Mouse (Mus musculus) splenic B cell, adult 2 months (primary cell): ENCODE measurements around the gene Slc39a11.
"Not testable (repeated sequence)": the region's sequence is repeated elsewhere in the genome, so short reads cannot be mapped to it uniquely, and the experiment has no call there.

Experiments
- DNase-seq: peaks from one replicate; pipeline ENCODE4 v3.0.0-alpha.2; 2011; ENCODE audit warnings: low read depth, low spot score
- H3K27me3 ChIP-seq: 2 replicates; pipeline ENCODE4 v1.6.1; 2012; ENCODE audit warnings: mild to moderate bottlenecking, low read length, moderate library complexity, mixed read lengths; ENCODE audit not compliant: control insufficient read depth, poor library complexity, insufficient read depth, severe bottlenecking
- H3K36me3 ChIP-seq: 2 replicates; pipeline ENCODE4 v1.6.1; 2012; ENCODE audit warnings: mild to moderate bottlenecking, low read length, moderate library complexity, mixed read lengths; ENCODE audit not compliant: control insufficient read depth, poor library complexity, insufficient read depth, severe bottlenecking

The Slc39a11 gene

DNA sequence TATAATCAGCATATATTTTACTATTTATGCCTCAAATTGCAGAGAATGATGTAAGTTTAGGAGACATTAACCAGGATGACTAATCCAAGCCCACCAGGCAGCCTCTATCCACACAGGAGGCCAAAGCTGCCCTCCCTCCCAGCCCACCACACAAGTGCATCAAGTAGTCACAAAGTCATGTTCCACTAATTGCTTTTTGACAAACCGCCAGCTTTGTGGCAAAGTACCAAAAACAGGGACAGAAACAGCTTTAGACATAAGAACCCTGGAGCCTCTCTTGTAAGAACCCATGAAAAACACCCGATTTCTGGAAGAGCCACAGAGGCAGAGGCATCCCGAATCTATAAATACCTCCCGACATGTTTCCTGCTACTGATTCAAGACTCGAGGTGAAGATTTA is 39.6 kb downstream of the Slc39a11 start:
- no peak for DNase-seq
- no peaks in the 10 kb centered on the region for H3K36me3 ChIP-seq

DNA sequence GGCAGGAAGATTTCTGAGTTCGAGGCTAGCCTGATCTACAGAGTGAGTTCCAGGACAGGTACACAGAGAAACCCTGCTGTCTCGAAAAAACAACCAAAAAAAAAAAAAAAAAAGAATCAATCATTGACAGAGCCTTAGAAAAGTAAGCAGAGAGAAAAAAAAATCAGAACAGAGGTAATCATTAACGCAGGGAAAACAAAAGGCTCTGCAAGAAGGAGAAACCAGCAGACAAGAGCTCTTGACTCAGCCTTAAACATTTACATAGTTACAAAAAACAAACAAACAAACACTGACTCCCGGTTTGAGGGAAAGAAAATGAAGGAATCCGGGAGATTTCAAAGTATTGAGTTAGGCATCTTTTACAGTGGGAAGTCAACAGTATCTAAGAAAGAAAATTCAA is 40.3 kb downstream of the Slc39a11 start:
- no peak for DNase-seq
- Histone ChIP-seq H3K27me3 (no peaks in the 10 kb centered on the region), H3K36me3 (no peaks in the 10 kb centered on the region)

More for the DNA sequence above, 39.6 kb downstream of the Slc39a11 start:
- no peaks in the 10 kb centered on the region for H3K27me3 ChIP-seq

DNA sequence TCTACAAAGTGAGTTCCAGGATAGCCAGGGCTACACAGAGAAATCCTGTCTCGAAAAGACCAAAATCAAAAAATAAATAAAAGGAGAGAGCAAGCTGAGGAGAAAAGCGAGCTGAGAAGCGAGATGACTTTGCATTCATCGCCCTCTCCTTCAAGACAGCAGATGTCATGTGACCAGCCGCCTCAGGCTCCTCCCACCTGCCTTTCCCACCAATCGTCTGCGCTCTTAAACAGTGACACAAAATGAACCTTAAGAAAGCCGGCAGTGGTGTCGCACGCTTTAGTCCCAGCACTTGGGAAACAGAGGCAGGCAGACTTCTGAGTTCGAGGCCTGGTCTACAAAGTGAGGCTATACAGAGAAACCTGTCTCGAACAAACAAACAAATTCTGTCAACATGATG is 42.3 kb downstream of the Slc39a11 start:
- no peak for DNase-seq
- H3K36me3 ChIP-seq: no peaks in the 10 kb centered on the region
- H3K27me3 ChIP-seq: no peaks in the 10 kb centered on the region

DNA sequence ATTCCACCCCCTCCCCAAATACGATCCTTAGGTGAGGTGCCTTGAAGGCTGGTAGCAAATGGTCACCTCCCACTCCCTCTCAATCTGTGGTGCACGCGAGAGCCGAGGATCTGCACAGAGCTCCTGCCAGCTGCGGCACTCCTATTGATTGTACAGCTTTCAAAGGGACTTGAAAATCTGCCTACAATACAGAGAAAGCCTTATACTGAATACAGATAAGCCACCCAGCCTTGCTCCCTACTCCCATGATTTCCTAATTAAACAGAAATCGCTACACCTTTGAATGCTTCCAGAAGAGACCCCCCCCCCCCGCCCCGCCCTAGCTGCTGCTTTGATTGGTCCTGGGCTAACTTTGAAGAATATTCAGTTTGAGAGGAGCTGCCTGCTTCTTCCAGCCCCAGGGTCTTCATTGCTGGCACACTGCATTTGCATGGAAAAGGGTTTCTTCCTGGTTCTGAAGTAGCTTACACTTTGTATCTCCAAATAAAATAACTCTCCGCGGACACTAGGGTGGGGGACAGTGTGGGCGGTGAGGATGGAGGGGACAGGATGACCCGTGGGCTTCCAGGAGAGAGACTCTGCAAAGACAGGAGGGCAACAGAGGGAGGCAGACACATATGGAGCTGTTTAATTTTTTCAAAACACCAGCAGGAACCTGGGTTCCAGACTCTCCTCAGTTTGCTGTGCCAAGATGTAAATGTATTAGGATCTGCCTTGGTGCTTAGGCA is 48.1 kb downstream of the Slc39a11 start:
- Histone ChIP-seq H3K36me3 (no peaks in the 10 kb centered on the region), H3K27me3 (no peaks in the 10 kb centered on the region)
- DNase-seq: no peak

DNA sequence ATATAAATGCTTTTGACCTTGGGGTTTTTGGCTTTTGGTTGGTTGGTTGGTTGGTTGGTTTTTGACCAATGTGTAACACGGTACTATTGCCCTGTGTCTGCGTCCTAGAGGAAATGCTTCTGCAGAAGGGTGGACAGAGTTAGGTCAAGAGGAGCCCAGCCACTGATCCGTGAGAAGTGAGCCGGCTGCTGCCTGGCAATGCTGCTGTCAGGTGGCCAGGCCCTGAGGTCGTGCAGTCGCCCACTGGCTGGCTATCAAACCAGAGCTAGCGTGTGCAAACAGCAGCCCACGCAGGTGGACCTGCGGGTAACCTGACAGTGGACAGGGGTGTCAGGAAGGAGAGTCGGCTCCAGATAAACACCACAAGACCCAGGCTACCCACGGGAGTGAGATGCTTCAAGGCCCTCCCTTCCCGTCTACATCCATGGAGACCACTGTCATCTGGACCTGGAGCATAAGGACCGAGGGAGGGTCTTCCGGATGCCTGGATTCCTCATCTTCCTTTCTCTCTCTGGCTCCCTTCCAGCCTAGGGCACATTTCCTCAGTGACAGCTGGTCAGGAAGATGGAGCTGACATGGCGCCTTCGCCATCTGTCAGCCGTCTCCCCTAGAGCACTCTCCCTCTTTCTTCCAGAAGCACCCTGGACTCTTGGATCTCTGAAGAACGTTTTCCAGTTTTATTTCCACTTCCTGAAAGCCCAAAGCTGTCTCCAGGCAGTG is 49.2 kb downstream of the Slc39a11 start:
- Histone ChIP-seq H3K36me3 (no peaks in the 10 kb centered on the region), H3K27me3 (no peaks in the 10 kb centered on the region)
- DNase-seq: no peak

DNA sequence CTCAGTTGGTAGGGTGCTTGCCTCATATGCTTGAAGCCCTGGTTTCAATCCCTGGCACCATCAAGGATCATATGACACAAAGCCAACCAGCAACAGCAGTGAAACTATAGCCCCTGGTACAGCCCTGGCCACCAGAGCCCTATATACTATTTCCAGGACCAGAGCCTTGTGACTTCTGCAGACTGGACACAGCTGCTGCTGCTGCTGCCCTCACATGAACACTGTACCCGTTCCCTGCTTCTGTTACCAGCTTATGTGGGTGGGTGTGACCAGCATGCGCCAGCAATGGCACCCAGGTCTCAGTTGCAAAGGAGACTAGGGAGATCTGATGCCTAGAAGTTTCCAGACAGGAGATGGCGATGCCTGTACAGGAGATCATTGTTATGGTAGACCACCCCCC is 52.2 kb downstream of the Slc39a11 start:
- no peak for DNase-seq
- Histone ChIP-seq H3K27me3 (no peaks in the 10 kb centered on the region), H3K36me3 (no peaks in the 10 kb centered on the region)

DNA sequence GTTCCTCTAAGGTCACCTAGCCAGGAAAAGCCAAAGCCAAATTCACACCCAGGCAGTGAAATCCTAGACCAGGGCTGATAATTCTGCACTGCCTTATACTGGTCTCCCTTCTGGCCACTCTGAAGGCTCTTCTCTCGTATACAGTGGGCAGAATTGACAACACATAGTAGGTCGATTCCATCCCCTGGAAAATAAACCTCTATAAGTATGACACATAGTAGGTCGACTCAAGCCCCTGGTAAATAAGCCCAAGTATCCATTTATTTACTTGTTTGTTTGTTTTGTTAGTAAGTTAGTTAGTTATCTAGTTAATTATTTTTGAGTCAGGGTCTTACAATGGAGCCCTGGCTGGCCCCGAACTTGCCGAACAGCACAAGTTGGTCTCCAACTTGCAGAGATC is 54.7 kb downstream of the Slc39a11 start:
- H3K36me3 ChIP-seq: no peaks in the 10 kb centered on the region
- no peaks in the 10 kb centered on the region for H3K27me3 ChIP-seq
- no peak for DNase-seq

DNA sequence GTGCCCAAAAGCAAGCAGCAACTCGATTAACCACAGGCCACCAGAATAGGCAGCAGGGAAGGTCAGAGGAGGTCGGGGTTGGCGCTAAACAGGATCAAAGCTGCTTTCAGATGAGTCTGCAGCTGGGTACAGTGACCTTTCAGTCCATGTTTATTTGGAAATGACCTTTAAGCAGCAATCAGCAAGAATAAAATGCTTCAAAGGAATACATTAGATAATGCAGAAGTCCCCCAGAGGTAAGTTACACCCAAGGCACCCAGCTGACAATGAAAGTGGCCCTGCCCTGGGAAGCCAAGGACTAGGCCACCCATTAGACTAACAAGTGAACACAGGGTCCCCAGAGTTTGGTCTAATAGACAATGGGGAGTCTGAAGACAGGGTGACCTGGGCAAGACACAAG is 60.9 kb downstream of the Slc39a11 start:
- Histone ChIP-seq H3K27me3 (no peaks in the 10 kb centered on the region), H3K36me3 (no peaks in the 10 kb centered on the region)
- DNase-seq: no peak

DNA sequence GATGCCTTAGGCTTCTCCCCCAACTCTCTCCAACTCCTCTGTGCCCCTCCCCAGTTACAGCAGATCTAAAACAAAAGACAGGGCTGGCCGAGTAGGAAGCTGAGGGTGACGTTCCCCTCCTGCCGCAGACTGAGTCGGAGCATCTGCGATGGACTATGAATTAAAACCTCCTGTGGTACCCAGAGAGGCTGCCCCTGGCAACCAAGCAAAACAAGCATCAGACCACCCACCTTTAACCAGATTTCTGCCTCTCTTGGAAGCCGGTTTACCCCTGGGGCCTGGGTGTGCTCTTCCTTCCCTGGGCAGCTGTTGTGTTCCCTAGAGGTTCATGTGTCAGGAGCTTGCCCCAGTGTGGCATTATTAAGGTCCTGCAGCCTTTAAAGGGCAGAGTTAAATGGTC is 63.5 kb downstream of the Slc39a11 start:
- Histone ChIP-seq H3K27me3 (no peaks in the 10 kb centered on the region), H3K36me3 (no peaks in the 10 kb centered on the region)
- no peak for DNase-seq

DNA sequence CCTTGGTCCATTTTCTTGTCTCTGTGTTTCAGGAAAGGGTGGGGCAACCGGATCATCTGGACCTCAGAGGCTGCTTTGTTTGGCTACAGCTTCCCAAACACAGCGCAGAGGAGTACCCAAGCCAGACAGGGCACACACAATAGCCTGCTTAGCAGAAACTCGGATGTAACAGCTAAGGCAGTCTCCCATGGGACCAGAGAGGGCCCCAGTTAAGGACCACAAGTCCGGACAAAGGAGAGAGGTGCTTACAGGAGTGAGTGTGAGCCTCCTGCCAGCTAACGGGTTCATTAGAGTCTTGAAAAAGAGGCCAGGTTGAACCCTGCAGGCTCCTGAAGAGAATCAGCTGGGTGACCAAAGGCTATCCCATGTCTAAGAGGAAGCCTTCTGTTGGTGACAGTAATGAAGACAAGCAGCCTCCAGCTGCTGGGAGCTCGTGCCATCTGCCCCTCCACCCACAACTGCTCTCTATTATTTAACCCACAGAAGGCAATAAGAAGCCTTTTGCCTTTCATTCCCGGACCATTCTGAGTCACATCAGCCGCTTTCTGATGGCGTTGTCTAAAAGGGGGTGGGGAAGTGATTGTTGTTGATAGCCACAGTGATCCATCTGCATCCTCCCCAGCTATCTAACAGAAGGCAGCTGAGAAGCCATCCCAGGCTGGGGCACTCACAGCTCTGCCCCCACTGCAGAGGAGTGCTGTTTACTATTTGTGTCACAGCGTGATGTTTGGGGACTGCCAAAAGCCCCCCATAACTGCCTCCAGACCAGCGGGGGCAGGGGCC is 65.8 kb downstream of the Slc39a11 start:
- Histone ChIP-seq H3K27me3 (no peaks in the 10 kb centered on the region), H3K36me3 (no peaks in the 10 kb centered on the region)
- no peak for DNase-seq

DNA sequence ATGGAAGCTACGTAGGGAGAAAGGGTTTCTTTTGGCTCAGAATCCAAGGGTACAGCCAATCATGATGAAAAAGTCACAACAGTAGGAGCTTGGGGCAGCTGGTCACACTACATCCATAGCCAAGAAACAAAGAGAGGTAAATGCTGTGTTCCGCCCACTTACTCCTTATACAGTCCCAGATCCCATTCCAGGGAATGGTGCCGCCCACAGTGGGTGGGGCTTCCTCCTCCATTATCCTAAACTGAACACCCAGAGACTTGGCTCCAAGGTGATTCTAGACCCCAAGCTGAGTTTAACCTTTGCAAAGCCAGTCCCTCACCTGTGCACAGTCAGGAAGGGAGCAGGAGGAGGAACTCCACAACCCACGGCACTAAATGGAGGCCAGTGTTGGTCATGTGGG is 72.7 kb downstream of the Slc39a11 start:
- Histone ChIP-seq H3K27me3 (no peaks in the 10 kb centered on the region), H3K36me3 (no peaks in the 10 kb centered on the region)
- DNase-seq: no peak

DNA sequence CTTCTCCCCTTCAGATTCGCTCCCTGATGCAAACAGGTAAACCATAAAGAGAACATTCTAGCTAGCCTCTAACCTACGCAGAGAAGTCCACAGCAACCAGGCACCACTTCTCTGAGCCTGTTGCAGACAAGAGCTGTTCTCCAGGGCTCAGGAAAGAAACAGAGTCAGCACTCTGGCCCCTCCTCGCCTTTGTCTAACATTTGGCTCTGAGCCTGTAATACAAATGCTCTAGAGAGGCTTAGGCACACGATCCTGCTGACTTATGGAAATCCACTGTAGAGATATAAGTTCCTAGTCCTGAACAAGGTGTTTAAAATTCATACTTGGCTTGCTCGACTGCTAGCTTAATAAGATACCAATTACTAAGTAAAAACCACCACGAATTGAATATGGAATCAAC is 77.2 kb downstream of the Slc39a11 start:
- no peak for DNase-seq
- Histone ChIP-seq H3K36me3 (no peaks in the 10 kb centered on the region), H3K27me3 (no peaks in the 10 kb centered on the region)

DNA sequence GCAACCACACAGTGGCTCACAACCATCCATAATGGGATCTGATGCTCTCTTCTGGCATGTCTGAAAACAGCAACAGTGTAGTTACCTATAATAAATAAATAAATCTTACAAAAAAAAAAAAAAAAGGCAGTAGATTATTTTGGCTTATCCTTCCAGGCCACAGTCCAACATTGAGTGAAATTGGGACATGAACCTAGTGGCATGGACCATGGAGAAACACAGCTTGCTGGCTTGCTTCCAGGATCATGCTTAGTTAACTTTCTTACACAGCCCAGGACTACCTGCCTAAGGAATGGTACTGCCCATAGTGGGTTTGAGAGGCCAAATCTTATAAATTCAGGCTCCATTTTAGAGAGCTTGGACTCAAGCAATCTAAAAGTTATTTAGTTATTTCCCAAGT is 78.3 kb downstream of the Slc39a11 start:
- H3K27me3 ChIP-seq: no peaks in the 10 kb centered on the region
- no peaks in the 10 kb centered on the region for H3K36me3 ChIP-seq
- DNase-seq: no peak

DNA sequence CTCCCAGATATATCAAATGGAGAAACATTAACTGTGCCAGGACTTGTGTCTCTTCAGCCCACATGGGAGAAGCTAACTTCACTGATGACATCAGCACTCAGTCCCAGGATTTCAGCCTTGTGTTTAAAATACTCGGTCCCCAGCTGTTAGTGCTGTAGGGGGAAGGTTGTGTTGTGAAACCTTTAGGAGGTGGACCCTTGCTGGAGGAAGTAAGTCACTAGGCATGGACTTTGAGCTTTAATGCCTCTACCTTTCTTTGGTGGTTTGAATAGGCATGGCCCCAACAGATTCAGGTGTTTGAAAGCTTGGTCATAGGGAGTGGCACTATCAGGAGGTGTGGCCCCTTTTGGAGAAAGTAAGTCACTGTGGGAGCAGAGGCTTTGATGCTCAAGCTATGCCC is 80.9 kb downstream of the Slc39a11 start:
- DNase-seq: no peak
- Histone ChIP-seq H3K36me3 (no peaks in the 10 kb centered on the region), H3K27me3 (no peaks in the 10 kb centered on the region)

DNA sequence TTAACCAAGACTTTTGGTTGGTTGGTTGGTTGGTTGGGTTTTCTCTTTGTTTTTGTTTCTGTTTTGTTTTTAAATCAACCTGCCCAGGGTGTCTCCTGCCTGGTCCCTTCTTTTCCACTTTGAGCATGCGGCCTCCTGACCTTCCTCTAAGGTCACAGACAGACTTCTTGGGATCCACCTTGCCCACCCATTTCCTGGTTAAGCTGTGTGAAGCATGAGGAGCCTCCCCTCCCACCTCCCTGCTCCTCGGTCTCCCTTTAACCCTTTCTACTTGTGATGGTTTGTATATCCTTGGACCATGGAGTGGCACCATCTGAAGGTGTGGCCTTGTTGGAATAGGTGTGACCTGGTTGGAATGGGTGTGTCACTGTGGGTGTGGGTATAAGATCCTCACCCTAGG is 82.0 kb downstream of the Slc39a11 start:
- H3K36me3 ChIP-seq, DNase-seq, H3K27me3 ChIP-seq: not testable (repeated sequence)
